Mouse (Mus musculus): ENCODE data around the gene Tnfaip2. TPM values are rescaled to one million over a fixed set of nuclear protein-coding genes. Genes with fewer than 3 reads are reported as not detected.
A peak's percentile ranks its signal among the peaks of the same experiment; 100 is the strongest.

Tnfaip2 gene
- polyA plus RNA-seq, 1 experiment from 2014 or later = 1.9 TPM

DNA sequence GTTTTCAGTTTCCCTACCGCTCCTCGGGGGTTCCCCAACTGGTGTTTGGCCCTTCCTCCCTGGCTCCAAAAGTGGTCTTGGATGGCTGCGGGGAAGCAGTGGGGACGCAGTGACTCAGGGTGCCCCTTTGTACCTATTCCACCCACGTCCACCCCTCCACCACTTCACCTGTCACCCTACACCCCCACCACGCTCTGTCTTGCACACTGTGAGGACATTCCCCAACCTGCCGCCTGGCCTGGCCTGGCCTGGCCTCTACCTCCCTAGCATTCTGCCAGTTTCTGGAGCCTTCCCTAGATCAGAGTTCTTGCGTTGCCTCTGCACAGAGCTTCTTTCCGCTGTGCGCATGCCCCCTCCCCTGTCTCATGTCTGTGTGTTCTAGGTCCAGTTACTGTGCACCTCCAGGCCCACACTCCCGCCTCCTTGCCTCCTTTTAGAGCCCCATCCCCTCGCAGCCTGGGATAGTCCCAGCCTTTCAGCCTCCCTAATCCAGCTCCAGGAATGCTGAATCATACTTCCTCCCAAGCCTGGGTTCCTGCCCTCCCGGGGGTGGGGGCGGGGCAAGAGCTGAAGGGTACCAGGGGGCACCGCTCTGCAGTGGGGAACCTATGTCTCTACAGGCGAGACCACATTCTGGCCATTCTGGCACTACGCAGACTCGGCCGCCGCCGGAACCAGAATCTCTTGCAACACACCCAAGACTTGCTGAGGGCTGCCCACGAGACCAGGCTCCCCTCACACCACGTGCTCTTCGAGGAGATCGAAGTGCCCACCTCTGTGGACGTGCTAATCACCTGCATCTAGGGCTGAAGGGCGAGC is 12.0 kb upstream of the Tnfaip2 start:
- Histone ChIP-seq H3K9ac (peak overlapping the region; percentile 61), H3K36me3 (no peaks in the 10 kb centered on the region), H3K27ac (replicated peaks) (no peak overlapping the region), H3K9me3 (no peaks in the 10 kb centered on the region), H3K4me1 (replicated peaks) (peaks cover 51% of the 10 kb centered on the region), H3K4me3 (peak overlapping the region; percentile 34), H3K4me2 (peak overlapping the region; percentile 62), H3K27me3 (peaks cover 78% of the 10 kb centered on the region)
- 7% methylated on average over 27 of the region's 27 CpGs for WGBS
- no peak for ATAC-seq (ENCODE audit: low read depth)

DNA sequence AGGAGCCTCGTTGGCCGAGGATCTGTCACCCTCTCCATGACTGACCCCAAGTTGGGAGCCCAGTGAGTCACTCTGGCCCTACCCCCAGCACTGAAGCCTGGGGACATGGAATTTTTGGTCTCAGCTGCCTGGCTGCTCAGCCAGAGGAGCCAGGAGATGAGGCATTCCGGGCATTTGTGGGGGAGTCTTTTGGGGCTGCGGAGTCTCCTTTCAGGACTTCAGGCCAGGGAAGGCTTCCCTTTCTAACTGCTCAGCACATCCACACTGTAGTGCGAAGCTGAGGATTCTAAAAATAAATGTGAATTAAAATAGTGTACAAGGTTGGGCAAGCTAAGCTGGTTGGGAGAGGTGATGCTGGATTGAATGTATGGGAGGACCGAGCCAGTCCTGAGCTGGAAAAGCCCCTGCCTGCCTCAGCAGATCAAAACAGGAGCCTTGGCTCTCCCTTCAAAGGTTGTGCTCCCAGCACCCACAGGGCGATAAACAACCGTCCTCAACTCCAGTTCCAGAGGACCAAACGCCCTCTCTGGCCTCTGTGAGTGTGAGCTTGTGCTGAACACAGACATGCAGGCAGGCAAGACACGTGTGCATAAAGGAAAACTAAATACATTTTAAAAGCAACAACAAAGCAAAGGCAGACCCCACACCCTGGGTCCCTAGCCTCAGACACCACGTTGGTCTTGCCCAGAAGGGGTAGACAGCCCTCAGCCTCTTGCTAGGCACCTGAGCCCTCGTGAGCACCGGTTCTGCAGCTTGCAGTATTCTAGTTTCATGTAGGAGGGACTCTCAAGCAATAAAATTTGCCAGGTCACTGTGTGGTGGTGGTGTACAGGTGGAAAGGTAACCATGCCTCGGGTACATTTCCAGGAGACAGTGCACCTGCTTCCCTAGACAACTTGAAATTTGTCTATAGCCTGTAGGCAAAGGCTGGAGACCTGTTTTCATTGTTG is 11.1 kb upstream of the Tnfaip2 start:
- peaks cover 75% of the 10 kb centered on the region for H3K27me3 ChIP-seq
- no peak overlapping the region for H3K4me3 ChIP-seq
- H3K4me2 ChIP-seq = no peak overlapping the region; the same call in 1 of the 2 replicates
- H3K4me1 ChIP-seq (replicated peaks) = peaks cover 43% of the 10 kb centered on the region
- H3K9me3 ChIP-seq = no peaks in the 10 kb centered on the region
- no peak overlapping the region for H3K9ac ChIP-seq
- H3K36me3 ChIP-seq = no peaks in the 10 kb centered on the region
- no peak overlapping the region for H3K27ac ChIP-seq (replicated peaks)
- 27% methylated on average over 14 of the region's 14 CpGs for WGBS
- ATAC-seq (ENCODE audit: low read depth) = no peak

DNA sequence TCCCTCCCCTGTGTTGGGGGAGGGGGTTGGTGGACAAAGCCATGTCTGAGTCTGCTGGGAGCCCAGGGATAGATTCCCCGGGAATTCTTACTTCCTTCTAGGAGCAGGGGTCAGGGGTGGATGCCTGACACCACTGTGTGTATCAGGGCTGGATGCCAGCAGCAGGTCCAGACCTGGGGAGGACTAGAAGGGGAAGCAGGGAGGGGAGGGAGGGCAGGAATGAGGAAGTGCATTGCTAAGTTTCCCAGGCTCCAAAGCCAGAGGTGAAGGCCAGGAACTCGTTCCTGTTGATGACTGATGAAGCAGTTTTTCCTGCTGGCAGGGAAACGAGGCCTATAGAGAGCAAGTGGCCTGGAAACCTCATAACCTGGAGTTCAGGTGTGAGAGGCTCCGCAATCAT is 10.2 kb upstream of the Tnfaip2 start:
- 41% methylated on average over 4 of the region's 4 CpGs for whole genome bisulfite sequencing
- Histone ChIP-seq H3K4me1 (replicated peaks) (peaks cover 43% of the 10 kb centered on the region), H3K36me3 (no peaks in the 10 kb centered on the region), H3K9ac (no peak overlapping the region), H3K4me2 (no peak overlapping the region), H3K9me3 (no peaks in the 10 kb centered on the region), H3K27me3 (peaks cover 70% of the 10 kb centered on the region), H3K4me3 (no peak overlapping the region), H3K27ac (replicated peaks) (no peak overlapping the region)
- no peak for ATAC-seq (ENCODE audit: low read depth)

DNA sequence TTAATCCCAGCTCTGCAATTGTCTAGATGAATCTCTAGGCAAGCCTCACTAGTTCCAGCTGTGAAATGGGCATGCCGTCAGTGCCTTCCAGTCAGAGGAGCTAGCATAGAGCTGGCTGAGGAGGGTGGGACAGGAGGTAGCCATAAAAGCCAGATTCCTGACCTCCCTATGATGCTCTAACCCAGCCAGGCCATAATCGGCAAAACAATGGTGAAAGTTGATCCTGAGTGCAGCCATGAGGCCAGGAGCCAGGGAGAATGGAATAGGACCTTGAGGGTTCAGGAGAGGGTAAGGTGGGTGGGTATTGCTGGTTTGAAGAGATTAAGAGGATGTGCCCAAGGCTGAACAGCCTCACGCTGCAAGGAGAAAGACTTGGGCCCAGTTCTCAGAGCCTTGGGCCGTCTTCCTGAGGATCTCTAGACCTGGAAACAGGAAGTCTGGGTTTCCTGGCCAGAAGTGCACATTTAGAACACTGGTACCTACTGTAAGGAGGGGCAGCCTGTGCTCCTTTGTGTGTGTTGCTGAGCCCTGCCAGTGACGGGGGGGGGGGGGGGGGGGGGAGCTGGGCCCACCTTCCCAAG is 9.4 kb upstream of the Tnfaip2 start:
- WGBS = 30% methylated on average over 5 of the region's 5 CpGs
- Histone ChIP-seq H3K27me3 (peaks cover 65% of the 10 kb centered on the region), H3K4me3 (no peak overlapping the region), H3K9me3 (no peaks in the 10 kb centered on the region), H3K27ac (replicated peaks) (no peak overlapping the region), H3K36me3 (no peaks in the 10 kb centered on the region), H3K9ac (no peak overlapping the region), H3K4me2 (no peak overlapping the region), H3K4me1 (replicated peaks) (peaks cover 38% of the 10 kb centered on the region)
- no peak for ATAC-seq (ENCODE audit: low read depth)

DNA sequence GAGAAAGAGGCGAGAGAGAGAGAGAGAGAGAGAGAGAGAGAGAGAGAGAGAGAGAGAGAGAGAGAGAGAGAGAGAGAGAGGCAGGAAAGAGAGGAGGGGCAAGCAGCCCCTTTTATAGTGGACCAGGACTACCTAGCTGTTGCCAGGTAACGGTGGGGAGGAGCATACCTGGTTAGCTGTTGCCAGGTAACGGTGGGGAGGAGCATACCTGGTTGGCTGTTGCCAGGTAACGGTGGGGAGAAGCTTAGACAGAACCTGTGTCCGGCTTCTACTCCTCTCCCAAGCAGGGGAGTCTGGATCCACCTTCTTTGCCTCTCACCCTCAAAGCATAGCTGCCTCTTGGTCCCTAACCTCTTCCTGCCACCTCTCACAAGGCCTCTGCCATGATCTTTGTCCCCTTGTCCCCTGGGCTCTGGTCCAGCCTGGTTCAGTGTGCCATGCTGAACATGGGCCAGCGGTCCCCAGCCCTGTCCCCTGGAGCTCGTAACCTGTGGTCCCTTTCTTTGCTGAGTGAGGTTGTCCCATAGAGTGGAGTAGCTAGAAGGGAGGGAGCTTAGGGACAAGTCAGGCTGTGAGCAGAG is 8.0 kb upstream of the Tnfaip2 start:
- H3K9ac ChIP-seq = peak overlapping the region; percentile 31; the same call in 1 of the 2 replicates
- 24% methylated on average over 6 of the region's 7 CpGs for WGBS

DNA sequence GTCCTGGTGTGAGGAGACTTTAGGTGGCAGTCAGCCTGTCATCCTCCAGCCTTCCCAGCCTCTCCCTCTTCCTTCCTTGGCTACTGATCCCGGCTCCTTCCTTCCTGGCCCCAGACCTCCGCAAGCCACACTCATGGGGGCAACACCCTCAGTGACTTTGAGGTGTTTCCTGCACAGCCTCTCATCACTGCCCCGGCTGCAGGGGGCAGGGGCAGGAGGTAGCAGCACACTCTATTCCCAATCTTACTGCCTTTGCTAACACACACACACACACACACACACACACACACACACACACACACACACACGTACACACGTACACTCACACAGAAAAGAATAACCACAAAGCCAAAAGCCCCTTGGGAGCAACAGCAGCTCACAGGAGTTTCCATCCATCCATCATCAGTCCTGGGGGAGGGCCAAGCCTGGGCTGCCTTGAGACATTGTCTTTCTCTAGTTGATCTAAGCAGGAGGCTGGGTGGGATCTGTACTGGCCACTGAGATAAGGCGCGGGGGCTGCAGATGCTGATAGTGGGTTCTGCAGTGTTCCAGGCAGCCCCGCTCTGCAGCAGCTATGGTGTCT is 7.4 kb upstream of the Tnfaip2 start:
- no peak overlapping the region for H3K4me2 ChIP-seq
- no peaks in the 10 kb centered on the region for H3K36me3 ChIP-seq
- H3K9ac ChIP-seq = no peak overlapping the region
- no peaks in the 10 kb centered on the region for H3K9me3 ChIP-seq
- H3K4me1 ChIP-seq (replicated peaks) = peaks cover 20% of the 10 kb centered on the region
- H3K27me3 ChIP-seq = peaks cover 65% of the 10 kb centered on the region
- WGBS = 54% methylated on average over 8 of the region's 8 CpGs
- H3K4me3 ChIP-seq = no peak overlapping the region
- H3K27ac ChIP-seq (replicated peaks) = 0 out of 2 replicates have a peak overlapping the region, but pooled peaks have one; percentile 28
- ATAC-seq (ENCODE audit: low read depth) = no peak

More for the DNA sequence above, 8.0 kb upstream of the Tnfaip2 start:
- no peak overlapping the region for H3K4me2 ChIP-seq
- H3K36me3 ChIP-seq = no peaks in the 10 kb centered on the region
- H3K4me3 ChIP-seq = no peak overlapping the region
- no peaks in the 10 kb centered on the region for H3K9me3 ChIP-seq
- H3K27me3 ChIP-seq = peaks cover 65% of the 10 kb centered on the region
- ATAC-seq (ENCODE audit: low read depth) = 0 out of 2 replicates have a peak, but pooled peaks have one; percentile 27
- peaks cover 24% of the 10 kb centered on the region for H3K4me1 ChIP-seq (replicated peaks)
- H3K27ac ChIP-seq (replicated peaks) = peak overlapping the region; percentile 28; the same call in 1 of the 2 replicates

DNA sequence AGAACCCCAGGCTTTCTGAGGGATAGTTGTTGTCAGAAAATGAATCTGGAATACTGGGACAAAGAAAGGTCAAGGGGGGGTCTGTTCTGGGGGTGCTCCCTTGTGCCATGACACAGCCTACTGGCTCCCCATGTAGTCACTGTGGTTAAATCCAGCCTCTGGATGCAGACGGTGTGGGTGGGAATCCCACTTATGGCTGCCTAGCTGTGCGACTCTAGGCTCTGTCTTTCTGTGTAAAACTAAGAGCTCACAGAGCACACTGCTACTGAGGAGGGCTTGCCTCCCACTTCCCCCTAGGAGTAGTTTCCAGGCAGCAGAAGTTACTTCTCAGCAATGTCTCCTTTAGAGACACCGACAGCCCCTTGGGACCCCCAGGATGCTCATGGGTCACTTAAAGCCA is 6.1 kb upstream of the Tnfaip2 start:
- no peak overlapping the region for H3K27ac ChIP-seq (replicated peaks)
- no peak overlapping the region for H3K4me3 ChIP-seq
- H3K9ac ChIP-seq = no peak overlapping the region
- H3K36me3 ChIP-seq = no peaks in the 10 kb centered on the region
- no peak overlapping the region for H3K4me2 ChIP-seq
- peaks cover 11% of the 10 kb centered on the region; the same call in 1 of the 2 replicates for H3K4me1 ChIP-seq (replicated peaks)
- H3K9me3 ChIP-seq = no peaks in the 10 kb centered on the region
- no peak for ATAC-seq (ENCODE audit: low read depth)
- H3K27me3 ChIP-seq = peaks cover 63% of the 10 kb centered on the region
- 74% methylated on average over 3 of the region's 3 CpGs for WGBS

DNA sequence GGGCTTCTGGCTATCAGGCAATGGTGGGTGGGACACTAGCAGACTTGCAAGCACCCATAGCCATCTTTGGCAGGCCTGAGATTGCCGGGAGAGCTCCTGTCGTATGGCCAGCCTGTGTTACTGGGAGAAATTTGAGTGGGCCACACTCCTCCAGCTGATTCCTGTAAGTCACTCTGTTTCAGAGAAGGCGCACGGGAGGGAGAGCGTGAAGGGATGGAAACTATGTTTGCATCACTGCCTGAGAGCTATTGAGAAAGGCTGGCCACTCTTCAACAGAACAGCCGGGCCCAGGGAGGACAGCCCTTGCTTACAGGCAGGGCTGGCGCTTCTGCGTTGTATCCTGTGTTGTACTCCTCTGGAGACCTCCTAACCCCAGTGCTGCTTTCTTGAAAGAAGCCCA is 5.6 kb upstream of the Tnfaip2 start:
- peaks cover 63% of the 10 kb centered on the region for H3K27me3 ChIP-seq
- no peak overlapping the region for H3K4me2 ChIP-seq
- WGBS = 72% methylated on average over 8 of the region's 8 CpGs
- no peak overlapping the region for H3K4me3 ChIP-seq
- H3K27ac ChIP-seq (replicated peaks) = no peak overlapping the region
- no peaks in the 10 kb centered on the region for H3K36me3 ChIP-seq
- H3K9me3 ChIP-seq = no peaks in the 10 kb centered on the region
- H3K9ac ChIP-seq = no peak overlapping the region
- H3K4me1 ChIP-seq (replicated peaks) = peaks cover 12% of the 10 kb centered on the region; the same call in 1 of the 2 replicates
- no peak for ATAC-seq (ENCODE audit: low read depth)

DNA sequence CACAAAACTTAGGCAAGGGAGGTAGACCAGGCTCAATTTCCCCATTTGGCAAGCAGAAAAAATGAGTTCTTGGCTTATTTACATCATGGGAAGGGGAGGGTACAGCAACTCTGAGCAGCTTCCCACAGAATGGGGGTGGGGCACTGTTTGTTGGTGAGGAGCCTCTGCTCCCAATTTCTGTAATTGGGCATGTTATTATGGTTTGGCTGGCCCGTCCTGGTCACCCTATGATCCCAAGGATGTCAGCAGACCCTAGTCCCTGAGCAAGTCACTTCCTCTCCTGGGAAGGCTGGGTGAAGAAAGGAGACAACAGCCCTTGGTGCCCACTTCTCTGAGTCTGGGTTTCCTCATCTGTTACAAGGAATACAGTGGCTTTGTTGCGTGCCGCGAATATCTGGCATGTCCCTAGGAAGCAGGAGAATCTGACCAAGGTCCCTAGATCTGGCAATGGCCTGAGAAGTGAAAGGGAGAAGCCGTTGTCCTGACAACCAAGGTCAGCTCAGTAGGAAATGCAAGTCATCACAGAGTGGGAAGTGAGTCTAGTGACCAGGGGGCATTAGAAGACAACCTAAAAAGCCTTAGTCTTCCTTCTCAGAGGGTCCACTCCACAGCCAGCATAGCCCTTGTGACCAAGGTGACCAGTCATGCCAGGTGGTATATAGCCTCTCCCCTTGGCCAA is 4.9 kb upstream of the Tnfaip2 start:
- Histone ChIP-seq H3K9me3 (no peaks in the 10 kb centered on the region), H3K27me3 (peaks cover 63% of the 10 kb centered on the region), H3K4me2 (no peak overlapping the region), H3K4me1 (replicated peaks) (peaks cover 19% of the 10 kb centered on the region), H3K4me3 (no peak overlapping the region), H3K36me3 (no peaks in the 10 kb centered on the region), H3K27ac (replicated peaks) (no peak overlapping the region), H3K9ac (no peak overlapping the region)
- no peak for ATAC-seq (ENCODE audit: low read depth)
- WGBS = 69% methylated on average over 5 of the region's 5 CpGs

DNA sequence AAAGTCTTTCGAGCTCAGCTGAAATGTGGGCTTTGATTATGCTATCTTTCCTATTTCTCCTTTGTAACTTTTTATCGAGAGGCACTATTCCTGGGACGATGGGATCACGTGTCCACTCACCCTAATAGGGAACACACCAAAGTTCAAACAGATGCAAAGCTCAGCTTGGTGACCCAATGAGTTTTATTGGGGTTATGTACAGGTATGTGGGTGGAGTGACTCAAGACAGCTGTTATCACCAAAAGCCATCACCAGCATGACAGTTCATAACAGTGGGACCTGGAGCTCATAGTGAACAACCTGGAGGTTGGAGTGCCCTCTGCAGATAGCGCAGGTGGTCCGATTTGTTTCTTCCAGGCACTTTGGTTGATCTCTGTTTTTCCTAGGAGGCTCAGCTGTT is 3.4 kb upstream of the Tnfaip2 start:
- Histone ChIP-seq H3K4me1 (replicated peaks) (peaks cover 30% of the 10 kb centered on the region), H3K27ac (replicated peaks) (no peak overlapping the region), H3K4me3 (no peak overlapping the region), H3K9ac (no peak overlapping the region), H3K4me2 (no peak overlapping the region), H3K9me3 (no peaks in the 10 kb centered on the region), H3K27me3 (peaks cover 72% of the 10 kb centered on the region), H3K36me3 (no peaks in the 10 kb centered on the region)
- no peak for ATAC-seq (ENCODE audit: low read depth)
- 85% methylated on average over 6 of the region's 6 CpGs for WGBS

Measured in neural tube, embryonic 13.5 days (tissue).